Mouse (Mus musculus) adrenal gland, postnatal 36 days (tissue): ENCODE results near the gene Taar7f. TPM values are rescaled to one million over a fixed set of nuclear protein-coding genes. Genes with fewer than 3 reads are reported as not detected.

Source experiments
- total RNA-seq, 2 experiments: library from RNA; stranded (reverse); gene quantifications; 2 replicates each; pipeline ENCODE4 v1.2.3; 2021

The Taar7f gene
- total RNA-seq, 2 experiments from 2014 or later = not detected

Other genes starting within 250 kb of the Taar7f start
- gene Vnn3, start 198.0 kb upstream of the Taar7f start, total RNA-seq = 10 to 100 TPM in 1 of 2 experiments, 1 to 10 TPM in 1; 8.5 to 77.2 TPM
- gene Vnn1, start 154.8 kb upstream of the Taar7f start, total RNA-seq = 10 to 100 TPM; 18.8 to 60.6 TPM
- not detected for gene Taar1, start 129.2 kb upstream of the Taar7f start, total RNA-seq
- not detected for gene Taar2, start 110.9 kb upstream of the Taar7f start, total RNA-seq
- not detected for gene Taar3, start 100.0 kb upstream of the Taar7f start, total RNA-seq
- not detected for gene Taar4, start 89.0 kb upstream of the Taar7f start, total RNA-seq
- gene Taar5, start 78.8 kb upstream of the Taar7f start, total RNA-seq = not detected
- gene Taar6, start 63.9 kb upstream of the Taar7f start, total RNA-seq = not detected
- gene Taar7a, start 56.0 kb upstream of the Taar7f start, total RNA-seq = not detected
- gene Taar7b, start 49.6 kb upstream of the Taar7f start, total RNA-seq = not detected
- gene Taar7d, start 22.3 kb upstream of the Taar7f start, total RNA-seq = not detected
- gene Taar7e, start 11.9 kb upstream of the Taar7f start, total RNA-seq = not detected
- not detected for gene Taar8a, start 27.0 kb downstream of the Taar7f start, total RNA-seq
- not detected for gene Taar8b, start 42.8 kb downstream of the Taar7f start, total RNA-seq
- gene Taar8c, start 52.4 kb downstream of the Taar7f start, total RNA-seq = not detected
- not detected for gene Taar9, start 60.0 kb downstream of the Taar7f start, total RNA-seq
- gene Stx7, start 99.8 kb downstream of the Taar7f start, total RNA-seq = 100 to 1,000 TPM; 135 to 202 TPM
- under 1 TPM; 0.10 to 0.36 TPM for gene Moxd1, start 174.0 kb downstream of the Taar7f start, total RNA-seq